Mouse (Mus musculus): ENCODE data around the gene Orc5. TPM values are rescaled to one million over a fixed set of nuclear protein-coding genes. Genes with fewer than 3 reads are reported as not detected.
A peak's percentile ranks its signal among the peaks of the same experiment; 100 is the strongest.

Gene Orc5
- polyA plus RNA-seq, 1 experiment from 2014 or later = 48.0 TPM

DNA sequence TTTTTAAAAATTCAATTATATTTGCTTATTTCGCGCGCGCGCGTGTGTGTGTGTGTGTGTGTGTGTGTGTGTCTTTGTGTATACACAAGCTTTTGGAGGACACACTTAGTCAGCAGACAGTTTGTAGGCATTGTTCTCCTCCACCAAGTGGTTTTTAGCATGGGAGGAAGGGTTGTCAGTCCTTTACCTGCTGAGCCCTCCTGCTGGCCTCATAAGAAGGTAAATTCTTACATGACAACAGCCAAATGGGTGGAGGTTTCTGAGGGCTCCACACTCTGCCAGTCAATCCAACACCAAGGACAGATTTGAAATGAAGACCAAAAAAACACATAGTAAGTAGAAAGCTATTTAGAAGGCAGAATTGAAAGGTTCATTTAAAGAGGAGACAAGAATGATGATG is 22.7 kb upstream of the Orc5 start:
- Histone ChIP-seq H3K4me3 (ENCODE audit: low read depth, low read length) (no peak overlapping the region), H3K4me1 (replicated peaks; ENCODE audit: control insufficient read depth, insufficient read depth, low read length) (no peaks in the 10 kb centered on the region), H3K36me3 (ENCODE audit: control insufficient read depth, insufficient read depth, low read length) (no peaks in the 10 kb centered on the region), H3K27me3 (ENCODE audit: control insufficient read depth, insufficient read depth, low read length) (no peaks in the 10 kb centered on the region), H3K4me2 (ENCODE audit: low read depth, low read length, severe bottlenecking) (no peak overlapping the region), H3K9me3 (ENCODE audit: control insufficient read depth, low read length) (no peaks in the 10 kb centered on the region), H3K27ac (ENCODE audit: low read depth, low read length) (no peak overlapping the region), H3K9ac (ENCODE audit: low read length) (no peak overlapping the region)
- DNase-seq (ENCODE audit: low spot score) (no peak), ATAC-seq (replicated peaks; ENCODE audit: low FRiP score) (no peak)
- 98% methylated on average over 6 of the region's 6 CpGs for WGBS

DNA sequence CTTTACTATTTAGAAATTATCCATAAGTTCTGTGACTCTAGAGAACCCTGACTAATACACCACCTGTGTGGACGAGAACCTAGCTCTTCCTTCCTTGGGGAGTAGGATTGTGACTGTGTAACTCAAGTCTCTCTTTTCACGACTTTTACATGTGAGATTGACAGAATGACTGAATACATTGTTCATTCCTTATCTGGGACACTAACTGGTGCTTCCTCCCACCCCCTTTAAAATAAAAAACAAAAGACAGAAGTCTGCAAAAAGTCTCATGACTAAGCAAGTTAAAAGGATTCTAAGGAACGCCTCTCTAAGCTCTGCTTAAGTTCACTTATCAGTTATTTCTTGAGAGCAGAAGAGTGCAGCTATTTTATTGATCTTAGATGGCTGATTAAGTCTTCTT is 22.2 kb upstream of the Orc5 start:
- no peaks in the 10 kb centered on the region for H3K9me3 ChIP-seq (ENCODE audit: control insufficient read depth, low read length)
- no peak overlapping the region for H3K9ac ChIP-seq (ENCODE audit: low read length)
- H3K27ac ChIP-seq (ENCODE audit: low read depth, low read length) = no peak overlapping the region
- no peak for DNase-seq (ENCODE audit: low spot score)
- H3K4me2 ChIP-seq (ENCODE audit: low read depth, low read length, severe bottlenecking) = no peak overlapping the region
- H3K27me3 ChIP-seq (ENCODE audit: control insufficient read depth, insufficient read depth, low read length) = no peaks in the 10 kb centered on the region
- WGBS = 85% methylated on average over 3 of the region's 3 CpGs
- no peak for ATAC-seq (replicated peaks; ENCODE audit: low FRiP score)
- no peaks in the 10 kb centered on the region for H3K36me3 ChIP-seq (ENCODE audit: control insufficient read depth, insufficient read depth, low read length)
- no peak overlapping the region for H3K4me3 ChIP-seq (ENCODE audit: low read depth, low read length)
- no peaks in the 10 kb centered on the region for H3K4me1 ChIP-seq (replicated peaks; ENCODE audit: control insufficient read depth, insufficient read depth, low read length)

DNA sequence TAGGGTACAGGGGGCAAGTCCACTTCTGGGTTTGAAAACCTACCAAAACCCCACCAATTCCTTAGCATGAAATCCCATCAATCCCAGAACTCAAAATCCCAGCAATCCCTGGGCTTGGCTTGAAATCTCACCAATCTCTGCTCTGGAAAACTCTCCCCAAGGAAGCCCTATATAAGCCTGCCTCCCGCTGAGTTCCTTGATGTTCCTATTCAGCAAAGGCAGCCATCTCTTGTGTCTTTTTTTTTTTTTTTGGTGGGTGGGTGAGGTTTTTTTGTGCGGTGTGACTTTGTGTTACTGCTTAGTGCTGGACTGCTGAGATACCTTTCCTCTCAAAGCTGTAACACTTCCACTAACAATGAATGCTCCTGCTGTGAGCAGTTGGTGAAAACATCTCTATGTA is 15.5 kb upstream of the Orc5 start:
- Histone ChIP-seq H3K27ac (ENCODE audit: low read depth, low read length) (no peak overlapping the region), H3K9me3 (ENCODE audit: control insufficient read depth, low read length) (no peaks in the 10 kb centered on the region), H3K36me3 (ENCODE audit: control insufficient read depth, insufficient read depth, low read length) (no peaks in the 10 kb centered on the region), H3K4me2 (ENCODE audit: low read depth, low read length, severe bottlenecking) (no peak overlapping the region), H3K4me1 (replicated peaks; ENCODE audit: control insufficient read depth, insufficient read depth, low read length) (no peaks in the 10 kb centered on the region), H3K4me3 (ENCODE audit: low read depth, low read length) (no peak overlapping the region), H3K9ac (ENCODE audit: low read length) (no peak overlapping the region), H3K27me3 (ENCODE audit: control insufficient read depth, insufficient read depth, low read length) (no peaks in the 10 kb centered on the region)
- ATAC-seq (replicated peaks; ENCODE audit: low FRiP score) (no peak), DNase-seq (ENCODE audit: low spot score) (no peak)
- WGBS = 96% methylated on average over 2 of the region's 2 CpGs

DNA sequence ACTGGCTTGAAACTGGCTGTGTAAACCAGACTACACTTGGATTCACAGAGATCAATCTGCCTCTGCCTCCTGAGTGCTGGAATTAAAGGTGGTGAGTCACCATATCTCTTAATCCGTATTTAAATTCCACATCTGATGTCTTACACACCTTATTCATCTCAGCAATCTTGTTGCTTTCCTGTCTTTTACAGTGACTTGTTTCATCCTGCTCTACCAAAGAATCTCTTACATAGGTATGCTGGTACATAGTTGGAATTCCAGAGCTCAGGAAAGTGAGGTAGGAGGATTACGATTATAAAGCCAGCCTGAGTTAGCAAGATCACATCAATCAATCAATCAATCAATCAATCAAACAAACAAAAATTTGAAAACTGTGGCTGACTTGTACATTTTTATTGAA is 9.6 kb upstream of the Orc5 start:
- ATAC-seq (replicated peaks; ENCODE audit: low FRiP score) (no peak), DNase-seq (ENCODE audit: low spot score) (no peak)
- Histone ChIP-seq H3K4me3 (ENCODE audit: low read depth, low read length) (no peak overlapping the region), H3K36me3 (ENCODE audit: control insufficient read depth, insufficient read depth, low read length) (no peaks in the 10 kb centered on the region), H3K9ac (ENCODE audit: low read length) (no peak overlapping the region), H3K27ac (ENCODE audit: low read depth, low read length) (no peak overlapping the region), H3K27me3 (ENCODE audit: control insufficient read depth, insufficient read depth, low read length) (no peaks in the 10 kb centered on the region), H3K4me2 (ENCODE audit: low read depth, low read length, severe bottlenecking) (no peak overlapping the region), H3K4me1 (replicated peaks; ENCODE audit: control insufficient read depth, insufficient read depth, low read length) (no peaks in the 10 kb centered on the region), H3K9me3 (ENCODE audit: control insufficient read depth, low read length) (no peaks in the 10 kb centered on the region)
- 83% methylated on average over 2 of the region's 2 CpGs for WGBS

DNA sequence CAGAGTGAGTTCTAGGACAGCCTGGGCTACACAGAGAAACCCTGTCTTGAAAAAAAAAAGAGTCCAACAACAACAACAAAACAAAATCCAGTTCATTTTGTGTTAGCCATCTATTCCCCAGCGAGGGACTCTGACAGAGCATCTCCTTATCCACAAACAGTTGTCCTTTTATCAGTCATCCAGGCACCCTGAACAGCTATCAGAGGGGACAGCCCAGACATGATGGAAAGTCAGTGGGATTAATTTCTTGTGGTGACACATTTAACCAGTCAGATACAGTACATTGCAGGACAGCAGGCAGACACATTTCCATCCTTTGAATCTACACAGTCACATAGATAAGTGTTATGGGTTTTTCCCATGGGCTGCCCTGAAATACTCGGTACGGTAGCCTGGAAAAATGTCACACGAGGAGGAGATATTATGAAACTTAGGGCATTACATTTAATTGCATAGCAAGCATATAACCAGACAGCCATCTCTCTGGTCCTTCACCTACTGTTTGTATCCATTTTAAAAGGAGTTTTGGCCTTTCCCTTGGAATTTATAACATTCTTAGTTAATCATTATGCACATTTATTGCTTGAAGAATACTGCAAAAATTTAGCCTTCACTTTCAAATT is 7.4 kb upstream of the Orc5 start:
- Histone ChIP-seq H3K4me3 (ENCODE audit: low read depth, low read length) (no peak overlapping the region), H3K4me2 (ENCODE audit: low read depth, low read length, severe bottlenecking) (no peak overlapping the region), H3K27me3 (ENCODE audit: control insufficient read depth, insufficient read depth, low read length) (no peaks in the 10 kb centered on the region), H3K36me3 (ENCODE audit: control insufficient read depth, insufficient read depth, low read length) (no peaks in the 10 kb centered on the region), H3K9me3 (ENCODE audit: control insufficient read depth, low read length) (no peaks in the 10 kb centered on the region), H3K27ac (ENCODE audit: low read depth, low read length) (no peak overlapping the region), H3K4me1 (replicated peaks; ENCODE audit: control insufficient read depth, insufficient read depth, low read length) (no peaks in the 10 kb centered on the region), H3K9ac (ENCODE audit: low read length) (no peak overlapping the region)
- WGBS = 93% methylated on average over 4 of the region's 4 CpGs
- DNase-seq (ENCODE audit: low spot score) (no peak), ATAC-seq (replicated peaks; ENCODE audit: low FRiP score) (no peak)

DNA sequence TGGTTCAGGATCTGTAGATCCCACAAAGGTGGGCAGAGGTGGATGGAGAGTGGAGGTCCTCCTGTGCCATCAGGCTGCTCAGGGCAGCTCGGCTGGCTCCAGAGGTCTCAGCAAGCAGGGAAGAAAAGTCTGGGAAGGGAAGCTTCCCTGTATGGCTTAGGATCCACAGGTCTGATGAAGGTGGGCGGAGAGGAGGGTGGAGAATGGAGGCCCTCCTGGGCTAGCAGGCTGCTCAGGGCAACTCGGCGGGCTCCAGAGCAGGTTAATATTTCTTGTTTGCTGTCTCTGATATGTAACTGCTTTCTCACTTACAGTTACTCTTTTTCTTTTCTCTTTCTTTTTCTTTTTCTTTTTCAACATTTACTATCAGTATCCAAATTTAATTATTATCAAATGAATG is 6.5 kb upstream of the Orc5 start:
- WGBS = 78% methylated on average over 4 of the region's 4 CpGs
- no peak for DNase-seq (ENCODE audit: low spot score)
- no peak for ATAC-seq (replicated peaks; ENCODE audit: low FRiP score)
- Histone ChIP-seq H3K4me2 (ENCODE audit: low read depth, low read length, severe bottlenecking) (no peak overlapping the region), H3K27ac (ENCODE audit: low read depth, low read length) (no peak overlapping the region), H3K9ac (ENCODE audit: low read length) (no peak overlapping the region), H3K36me3 (ENCODE audit: control insufficient read depth, insufficient read depth, low read length) (no peaks in the 10 kb centered on the region), H3K4me1 (replicated peaks; ENCODE audit: control insufficient read depth, insufficient read depth, low read length) (no peaks in the 10 kb centered on the region), H3K9me3 (ENCODE audit: control insufficient read depth, low read length) (no peaks in the 10 kb centered on the region), H3K4me3 (ENCODE audit: low read depth, low read length) (no peak overlapping the region), H3K27me3 (ENCODE audit: control insufficient read depth, insufficient read depth, low read length) (no peaks in the 10 kb centered on the region)

DNA sequence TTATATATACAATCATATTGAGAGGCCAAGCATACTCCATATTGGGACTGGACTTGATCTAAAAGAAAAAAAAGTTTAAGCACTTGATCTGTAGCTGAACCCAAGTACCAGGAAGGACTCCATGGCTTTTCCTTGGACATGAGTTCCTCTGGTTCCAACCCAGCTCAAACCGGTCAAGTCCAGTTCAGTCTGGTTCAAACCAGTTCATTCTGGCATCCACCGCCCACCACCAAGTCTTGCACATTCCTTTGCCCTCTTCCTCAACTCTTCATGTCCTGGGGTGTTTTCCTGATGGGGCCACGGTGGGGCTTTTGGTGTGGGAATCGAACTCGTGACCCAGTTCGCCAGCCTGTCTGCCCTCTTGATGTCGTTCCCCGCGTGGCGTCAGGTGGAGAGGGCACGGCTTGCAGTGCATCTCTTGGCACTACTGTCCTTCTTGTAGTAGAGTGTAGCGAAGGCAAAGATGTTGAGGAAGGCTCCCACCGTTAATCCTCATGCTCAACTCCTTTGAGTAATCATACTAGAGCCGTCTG is 2.1 kb upstream of the Orc5 start:
- 95% methylated on average over 14 of the region's 14 CpGs for WGBS
- Histone ChIP-seq H3K9ac (ENCODE audit: low read length) (no peak overlapping the region), H3K9me3 (ENCODE audit: control insufficient read depth, low read length) (no peaks in the 10 kb centered on the region), H3K27ac (ENCODE audit: low read depth, low read length) (no peak overlapping the region), H3K4me1 (replicated peaks; ENCODE audit: control insufficient read depth, insufficient read depth, low read length) (no peaks in the 10 kb centered on the region), H3K4me2 (ENCODE audit: low read depth, low read length, severe bottlenecking) (no peak overlapping the region), H3K27me3 (ENCODE audit: control insufficient read depth, insufficient read depth, low read length) (no peaks in the 10 kb centered on the region), H3K36me3 (ENCODE audit: control insufficient read depth, insufficient read depth, low read length) (no peaks in the 10 kb centered on the region), H3K4me3 (ENCODE audit: low read depth, low read length) (no peak overlapping the region)
- no peak for DNase-seq (ENCODE audit: low spot score)
- ATAC-seq (replicated peaks; ENCODE audit: low FRiP score) = no peak

DNA sequence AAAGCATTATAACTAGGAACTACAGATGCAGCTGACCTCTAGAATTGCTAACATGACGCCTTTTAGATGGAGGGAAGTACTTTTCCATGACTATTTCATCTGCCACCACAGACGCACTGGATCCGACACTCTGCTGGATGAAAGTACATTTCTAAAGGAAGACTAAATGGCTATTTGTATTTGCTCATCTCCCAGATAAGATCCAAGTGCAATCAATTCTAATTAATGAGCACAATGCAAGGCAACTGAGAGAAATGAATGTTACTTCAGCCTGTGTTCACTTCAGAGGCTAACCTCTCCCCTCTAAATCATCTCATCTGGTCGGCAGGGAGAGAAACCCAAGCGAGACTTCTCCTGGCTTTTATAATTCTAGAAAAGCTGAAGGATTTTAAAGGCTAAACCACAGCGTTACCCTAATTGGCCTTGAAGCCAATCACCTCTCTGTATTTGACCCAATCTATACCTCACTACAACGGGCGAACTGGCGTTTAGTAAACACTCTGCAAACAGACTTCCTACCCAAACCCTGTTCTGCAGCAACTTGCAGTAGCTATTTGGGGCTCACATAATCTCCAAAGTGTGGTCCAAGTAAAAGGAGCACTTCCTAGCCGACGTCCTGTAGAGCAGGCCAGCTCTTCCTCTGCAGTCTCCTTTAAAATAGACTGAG is 730 bp downstream of the Orc5 start:
- Histone ChIP-seq H3K9ac (ENCODE audit: low read length) (peak overlapping the region; percentile 75), H3K9me3 (ENCODE audit: control insufficient read depth, low read length) (no peaks in the 10 kb centered on the region), H3K4me3 (ENCODE audit: low read depth, low read length) (peak overlapping the region; percentile 52), H3K36me3 (ENCODE audit: control insufficient read depth, insufficient read depth, low read length) (no peaks in the 10 kb centered on the region; the same call in 1 of the 2 replicates), H3K4me1 (replicated peaks; ENCODE audit: control insufficient read depth, insufficient read depth, low read length) (no peaks in the 10 kb centered on the region), H3K27me3 (ENCODE audit: control insufficient read depth, insufficient read depth, low read length) (no peaks in the 10 kb centered on the region), H3K4me2 (ENCODE audit: low read depth, low read length, severe bottlenecking) (peak overlapping the region; percentile 69), H3K27ac (ENCODE audit: low read depth, low read length) (peak overlapping the region; percentile 26; the same call in 1 of the 2 replicates)
- DNase-seq (ENCODE audit: low spot score) (no peak), ATAC-seq (replicated peaks; ENCODE audit: low FRiP score) (peak; percentile 25)
- 14% methylated on average over 11 of the region's 11 CpGs for WGBS

All from forebrain, embryonic 11.5 days (tissue).